Mouse (Mus musculus) megakaryocyte-erythroid progenitor cell, adult 5-6 weeks (primary cell): ENCODE results near the gene Cd4. TPM values are rescaled to one million over a fixed set of nuclear protein-coding genes. Genes with fewer than 3 reads are reported as not detected.
"Not testable (repeated sequence)": the region's sequence is repeated elsewhere in the genome, so short reads cannot be mapped to it uniquely, and the experiment has no call there.

ENCODE experiments used
- ATAC-seq: replicated peaks from 2 replicates; pipeline ENCODE4 v1.8.0; 2016; ENCODE audit warnings: mild to moderate bottlenecking, inconsistent platforms; ENCODE audit not compliant: severe bottlenecking, poor library complexity, low FRiP score, low TSS enrichment
- total RNA-seq, 2 experiments: library from RNA; stranded (forward) in 1 of 2; stranded (reverse) in 1 of 2; fragments of 200-1000, 215-1000 nt in 1 of 2; fragments of >200 nt in 1 of 2; fragmentation: Nextera tagmentation in 1 of 2; gene quantifications; 2 replicates each; pipeline ENCODE4 v1.2.3; 2014 to 2017

Gene Cd4
- total RNA-seq, 2 experiments from 2014 or later: not detected

DNA sequence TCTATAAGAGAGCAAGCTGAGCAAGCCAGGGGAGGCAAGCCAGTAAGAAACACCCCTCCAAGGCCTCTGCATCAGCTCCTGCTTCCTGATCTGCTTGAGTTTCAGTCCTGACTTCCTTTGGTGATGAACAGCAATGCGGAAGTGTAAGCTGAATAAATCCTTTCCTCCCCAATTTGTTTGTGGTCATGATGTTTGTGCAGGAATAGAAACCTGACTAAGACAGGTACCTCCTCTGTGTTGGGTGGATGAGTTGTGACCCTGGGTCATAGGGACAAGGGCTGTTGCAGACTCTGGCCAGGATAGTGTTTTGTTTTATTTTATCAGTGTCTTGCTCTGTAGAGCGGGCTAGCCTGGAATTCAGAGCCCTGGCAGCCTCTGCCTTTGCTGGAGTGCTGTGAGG, 6.1 kb upstream of the Cd4 start:
- not testable (repeated sequence) for ATAC-seq

DNA sequence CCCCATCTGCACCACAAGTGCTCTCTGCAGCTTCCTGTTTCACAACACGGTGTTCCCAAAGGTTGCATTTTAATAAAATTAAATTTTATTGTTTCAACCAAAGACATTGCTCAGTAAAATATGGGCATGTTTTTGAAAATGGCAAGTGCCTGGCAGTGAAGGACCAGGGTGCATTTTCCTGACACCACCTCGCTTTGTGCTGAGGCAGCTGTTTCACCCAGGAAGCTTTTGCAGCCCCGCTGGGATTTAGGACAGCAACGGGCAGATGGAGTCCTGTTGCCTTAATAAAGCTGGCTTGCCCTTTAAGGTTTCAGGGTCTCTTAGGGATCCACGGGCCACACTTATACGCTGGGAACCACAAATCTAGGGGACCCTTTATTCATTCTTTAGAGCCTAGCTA, 3.0 kb upstream of the Cd4 start:
- ATAC-seq: no peak

DNA sequence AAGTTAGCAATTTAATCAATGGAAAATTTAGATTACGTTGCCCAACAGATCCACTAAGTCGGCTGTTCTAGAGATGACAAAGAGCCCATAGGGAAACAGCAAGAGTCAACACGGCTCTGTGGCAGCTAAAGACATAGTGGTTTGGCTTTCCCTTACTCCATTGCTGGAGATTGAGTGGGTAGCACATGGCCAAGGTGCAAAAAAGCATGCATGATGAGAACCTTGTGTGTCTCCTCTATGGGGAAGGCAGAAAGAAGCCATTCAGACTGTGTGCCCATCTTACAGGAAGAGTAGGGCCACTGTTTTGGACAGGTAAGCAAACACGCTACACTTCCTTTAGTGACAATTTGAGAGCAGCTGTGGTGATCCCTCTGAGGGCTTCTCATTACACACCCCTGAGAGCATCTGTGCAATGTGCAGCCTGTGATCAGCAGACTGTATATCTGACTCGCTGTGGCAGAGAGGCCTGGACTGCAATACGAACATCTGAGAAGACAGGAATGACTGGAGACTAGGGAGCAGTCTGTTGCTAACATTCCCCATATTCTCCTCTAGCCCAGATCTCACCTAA, 619 bp upstream of the Cd4 start:
- ATAC-seq: no peak

DNA sequence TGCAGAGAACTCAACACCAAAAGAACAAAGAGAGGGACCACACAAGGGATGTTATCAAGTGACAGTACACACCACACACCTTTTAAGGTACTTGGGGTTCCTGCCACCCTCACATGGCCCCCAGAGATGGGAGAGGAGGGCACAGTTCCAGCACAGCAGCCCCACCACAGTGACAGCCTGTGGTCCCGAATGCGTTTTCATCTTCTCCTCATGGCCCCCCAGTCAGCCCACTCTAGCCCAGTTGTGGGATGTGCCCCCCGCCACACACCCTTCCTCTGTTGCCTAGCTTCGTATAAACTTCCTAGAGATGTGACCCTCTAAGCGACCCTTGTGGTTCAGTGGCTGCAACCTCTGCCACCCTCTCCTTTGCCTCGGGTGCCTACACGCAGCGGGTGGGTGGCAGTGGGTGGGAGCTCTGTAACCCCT, 2.1 kb downstream of the Cd4 start:
- ATAC-seq: no peak

DNA sequence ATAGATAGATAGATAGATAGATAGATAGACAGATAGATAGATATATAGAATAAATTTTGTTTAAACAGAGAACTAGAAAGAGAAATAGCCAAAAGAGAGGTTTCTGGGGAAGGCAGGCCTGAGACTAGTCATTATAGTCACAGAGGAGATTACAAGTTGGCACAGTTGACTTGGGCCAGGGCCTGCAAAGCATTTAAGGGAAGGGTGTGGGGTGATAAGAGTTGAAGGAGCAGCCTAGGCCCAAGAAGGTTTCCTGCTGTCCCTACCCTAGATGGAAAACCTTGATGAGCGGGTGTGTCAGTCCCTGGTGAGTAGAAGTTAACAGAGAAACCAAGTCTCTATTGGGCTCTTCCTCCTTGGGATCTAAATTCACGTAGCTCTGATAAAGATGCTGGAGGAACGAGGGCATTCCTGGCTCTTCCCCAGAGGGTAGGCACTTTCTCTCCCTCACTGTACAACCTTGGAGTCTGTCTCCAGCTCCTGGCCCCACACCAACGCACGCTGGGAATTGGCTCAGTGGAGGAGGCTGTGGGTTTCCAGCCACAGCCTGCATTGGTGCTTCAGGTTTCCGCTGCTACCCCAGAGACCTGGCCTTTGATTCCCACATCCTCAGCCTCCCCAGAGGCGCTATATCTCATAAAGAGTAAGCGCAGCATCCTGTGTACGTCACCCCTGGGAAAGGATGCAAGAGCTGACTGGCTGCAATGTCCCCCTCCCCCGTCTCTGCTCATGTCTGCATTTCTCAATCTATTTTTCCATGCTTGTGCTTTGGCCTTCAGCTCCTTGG, 3.1 kb downstream of the Cd4 start:
- ATAC-seq: peak; percentile 58; the same call in 1 of the 2 replicates

DNA sequence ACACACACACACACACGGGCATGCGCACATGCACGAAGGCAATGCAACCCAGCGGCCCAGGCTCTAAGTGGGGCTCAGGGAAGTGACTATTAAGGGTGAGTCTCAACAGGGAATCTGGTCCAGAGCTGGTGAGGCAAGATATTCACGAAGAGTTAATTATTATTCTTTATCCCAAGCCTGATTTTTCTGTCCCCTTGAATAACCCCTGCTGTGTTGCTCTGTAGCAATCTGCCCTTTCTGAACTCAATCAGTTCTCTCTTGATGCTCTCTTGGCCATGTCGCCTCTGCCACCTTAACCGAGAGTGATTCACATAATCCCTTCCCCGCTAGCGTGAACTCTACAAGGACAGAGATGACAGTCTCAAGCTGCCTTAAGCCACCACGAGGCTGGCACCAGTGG, 4.7 kb downstream of the Cd4 start:
- no peak for ATAC-seq

DNA sequence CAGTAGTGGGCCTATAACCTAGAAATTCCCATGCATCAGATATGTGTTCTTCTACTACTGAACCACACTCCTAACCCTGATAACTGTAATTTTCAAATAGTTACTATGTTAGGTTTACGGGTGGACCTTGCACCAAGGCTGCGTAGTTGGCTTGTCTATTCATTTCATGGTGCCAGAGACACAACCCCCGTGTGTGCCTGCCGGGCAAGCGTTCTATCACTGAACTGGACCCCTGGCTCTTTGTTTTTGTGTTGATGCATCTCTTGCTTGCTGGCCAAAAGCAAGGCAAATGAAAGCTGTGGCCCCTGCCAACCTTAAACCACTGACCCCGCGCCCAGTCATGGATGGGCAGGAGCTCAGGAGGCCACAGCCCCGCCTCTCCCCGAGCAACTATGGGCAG, 6.2 kb downstream of the Cd4 start:
- ATAC-seq: no peak

DNA sequence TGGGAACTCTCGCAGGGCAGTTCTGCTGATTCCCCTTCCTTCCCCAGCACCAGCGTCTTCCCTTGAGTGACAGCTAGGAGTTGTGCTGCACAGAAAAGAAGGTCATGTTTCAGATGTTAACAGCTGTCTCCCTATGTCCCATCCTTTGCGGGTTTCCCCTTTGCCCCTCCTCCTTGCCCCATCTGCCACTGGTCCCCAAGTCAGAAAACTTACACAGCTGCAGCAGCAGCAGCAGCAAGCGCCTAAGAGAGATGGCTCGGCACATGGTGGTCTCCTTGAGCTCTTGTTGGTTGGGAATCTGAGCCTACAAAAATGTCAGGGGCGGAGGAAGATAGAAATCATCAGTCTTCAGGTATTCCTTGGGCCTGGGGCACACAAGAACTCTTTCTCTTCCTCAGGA, 8.6 kb downstream of the Cd4 start:
- no peak for ATAC-seq

DNA sequence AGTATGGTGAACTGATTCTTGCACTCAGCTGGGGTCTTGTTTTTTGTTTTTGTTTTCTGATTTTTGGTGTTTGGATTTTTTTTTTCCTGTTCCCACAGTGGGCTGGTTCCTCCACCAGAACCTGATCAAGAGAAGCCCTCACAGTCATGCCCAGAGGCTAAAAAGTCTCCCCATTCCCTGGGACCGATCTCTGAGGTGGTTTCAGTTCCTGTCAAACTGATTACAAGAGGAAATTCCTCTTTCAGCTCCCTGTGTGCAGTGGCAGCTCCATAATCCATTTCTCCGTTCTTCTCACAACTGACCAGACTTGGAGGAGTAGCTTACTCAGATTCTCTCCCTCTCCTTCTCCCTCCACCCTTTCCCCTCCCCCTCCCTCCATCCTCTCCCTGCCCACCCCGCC, 13.7 kb downstream of the Cd4 start:
- no peak for ATAC-seq

DNA sequence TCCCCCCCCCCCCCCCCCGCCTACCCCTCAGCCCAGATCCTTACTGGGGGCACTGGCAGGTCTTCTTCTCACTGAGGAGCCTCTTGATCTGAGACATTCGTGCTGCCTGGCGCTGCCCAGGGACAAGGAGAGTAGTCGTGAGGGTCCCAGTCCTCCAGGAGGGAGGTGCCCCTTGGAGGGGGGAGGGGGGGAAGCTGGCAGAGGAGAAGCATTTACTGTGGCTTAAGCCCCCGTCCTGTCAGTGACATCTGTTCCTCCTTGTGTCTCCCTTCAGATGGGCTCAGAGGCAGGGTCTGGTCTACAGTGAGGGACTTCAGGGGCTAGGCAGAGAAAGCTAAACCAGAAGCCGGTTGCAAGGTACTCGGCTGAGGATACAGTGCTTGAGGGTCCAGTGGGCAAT, 21.5 kb downstream of the Cd4 start:
- ATAC-seq: no peak

DNA sequence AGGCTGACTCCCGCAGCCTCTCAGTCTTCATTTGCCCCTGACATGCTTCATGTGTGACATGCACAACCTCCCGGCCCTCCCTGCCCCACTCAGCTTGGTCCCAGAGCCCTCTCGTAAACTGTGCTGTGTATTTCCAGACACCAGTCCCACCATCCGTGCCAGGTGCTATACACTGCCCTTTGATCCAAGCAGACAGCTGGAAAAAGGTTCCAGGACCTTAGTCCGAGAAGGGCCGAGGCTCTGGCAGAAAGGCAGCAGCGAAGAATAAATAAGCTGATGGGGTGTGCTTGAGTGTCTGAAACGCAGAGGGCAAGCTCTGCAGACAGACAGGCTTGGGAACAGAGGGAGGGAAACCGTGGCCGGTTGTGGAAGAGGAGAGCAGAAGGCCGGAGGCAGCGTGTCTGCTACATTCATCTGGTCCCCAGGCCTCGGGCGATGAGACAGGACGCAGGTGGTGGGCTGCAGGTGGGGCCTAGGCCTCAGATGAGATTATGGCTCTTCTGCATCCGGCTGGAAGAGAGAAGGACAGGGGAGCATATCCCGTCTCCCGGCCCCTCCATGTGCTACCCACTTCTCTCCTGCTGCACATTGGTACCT, 22.2 kb downstream of the Cd4 start:
- no peak for ATAC-seq

DNA sequence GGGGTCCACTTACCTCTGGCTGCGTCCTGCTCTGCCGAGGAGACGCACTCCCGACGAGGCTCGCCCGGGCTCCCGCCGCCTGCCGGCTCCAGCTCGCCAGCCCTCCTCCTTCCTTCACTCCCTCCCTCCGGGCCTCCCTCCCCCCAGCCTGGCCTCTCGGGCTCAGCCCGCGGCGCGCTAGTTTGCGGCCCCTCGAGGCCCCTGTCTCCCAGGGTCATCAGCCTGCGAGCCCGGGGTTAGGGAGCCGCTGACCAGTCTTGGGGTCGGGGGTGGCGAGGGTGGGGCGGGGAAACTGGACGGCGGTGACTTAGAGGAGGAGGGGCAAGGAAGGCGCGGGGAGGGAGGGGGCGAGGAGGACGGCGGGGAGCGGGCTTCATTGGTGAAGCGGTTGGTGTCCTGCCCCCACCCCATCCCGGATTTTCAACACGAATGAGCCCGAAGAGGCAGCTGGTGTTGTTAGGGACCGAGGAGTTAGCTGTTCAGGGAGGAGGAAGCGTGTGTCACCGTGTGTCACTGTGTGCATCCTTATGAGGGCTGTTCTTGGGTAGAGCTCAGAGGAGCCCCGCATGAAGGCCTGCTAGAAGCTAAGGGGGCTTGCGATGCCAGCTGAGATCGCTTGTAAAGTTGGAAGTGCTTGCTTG, 24.2 kb downstream of the Cd4 start, which contains the start of gene Gpr162:
TSS of gene Gpr162 (minus strand) at position 326 of the 641 bp plus-strand sequence.
- peak; percentile 43; the same call in 1 of the 2 replicates for ATAC-seq

DNA sequence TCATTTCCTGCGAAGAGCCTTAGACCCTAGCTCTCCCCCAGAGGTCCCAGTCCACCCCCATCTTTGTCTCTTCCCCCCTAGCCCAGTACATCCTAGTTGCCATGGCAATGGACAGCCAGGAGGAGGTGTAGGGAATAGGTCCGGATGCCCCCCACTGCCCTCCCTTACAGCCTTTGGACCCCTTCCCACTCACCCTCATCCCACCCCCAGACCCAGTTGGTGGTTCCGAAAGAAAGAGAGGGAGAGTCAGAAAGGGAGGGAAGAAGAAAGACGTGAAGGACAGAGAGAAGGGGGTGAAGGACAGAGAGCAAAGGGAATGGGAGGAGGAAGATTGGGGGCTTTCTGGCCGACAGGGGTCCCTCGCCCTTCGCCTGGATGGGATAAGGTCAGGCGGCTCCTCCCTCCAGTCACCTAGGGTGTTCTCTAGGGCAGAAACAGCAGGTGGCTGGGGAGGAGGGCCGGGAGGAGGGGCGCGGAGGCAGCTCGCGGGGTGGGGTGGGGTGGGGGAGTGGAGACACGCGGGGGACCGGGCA, 24.8 kb downstream of the Cd4 start:
- no peak for ATAC-seq

DNA sequence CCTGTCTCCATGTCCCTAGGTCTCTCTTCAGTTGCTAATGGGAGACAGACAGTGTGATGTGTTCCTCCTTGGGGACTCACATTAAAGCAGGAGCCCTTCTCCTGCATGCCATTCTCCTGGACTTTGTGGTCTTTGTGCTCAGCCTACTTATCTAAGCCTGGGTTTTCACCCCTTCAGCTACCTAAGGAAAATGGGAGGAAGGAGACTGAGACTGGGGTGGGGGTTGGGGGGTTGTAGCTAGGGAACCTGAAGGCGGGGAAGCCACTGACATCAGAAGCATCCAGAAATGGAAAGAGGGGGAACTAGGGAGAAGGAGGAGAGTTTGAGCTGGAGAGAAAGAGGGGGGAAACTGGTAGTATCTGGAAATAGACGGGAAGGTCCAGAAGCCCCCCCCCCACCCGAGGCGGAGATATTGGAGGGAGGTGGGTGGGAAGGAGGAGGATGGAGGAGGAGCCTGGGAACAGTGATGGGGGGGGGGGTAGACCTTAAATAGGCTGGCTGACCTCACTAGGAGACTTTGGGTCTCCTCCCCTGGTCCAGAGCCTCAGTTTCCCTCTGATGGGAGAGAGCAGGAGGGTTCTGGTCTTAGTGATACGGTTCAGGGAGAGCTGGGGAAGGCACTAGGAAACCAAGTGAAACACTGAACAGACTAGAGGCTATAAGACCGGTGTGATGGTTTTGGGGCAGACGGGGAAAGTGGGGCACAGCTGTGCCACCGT, 25.5 kb downstream of the Cd4 start:
- ATAC-seq: no peak

DNA sequence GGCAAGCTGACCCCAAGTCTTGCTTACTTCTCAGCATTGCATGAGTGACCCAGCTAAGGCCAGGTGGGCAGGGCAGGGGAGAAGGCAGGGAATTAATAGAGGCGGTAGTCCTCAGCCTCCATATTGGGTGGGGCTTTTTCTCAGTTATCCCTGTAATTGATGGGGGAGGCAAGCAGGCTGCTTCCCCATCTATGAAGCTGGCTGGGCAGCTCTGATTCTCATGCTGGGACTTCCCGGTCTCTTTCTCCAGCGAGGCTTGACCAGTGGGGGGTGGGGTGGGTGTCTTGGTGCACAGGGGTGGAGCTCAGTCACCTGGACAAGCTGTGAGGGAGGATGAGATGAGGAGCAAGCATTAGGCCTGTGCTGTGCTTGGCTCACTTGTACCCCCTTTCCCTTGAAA, 26.2 kb downstream of the Cd4 start:
- ATAC-seq: no peak

DNA sequence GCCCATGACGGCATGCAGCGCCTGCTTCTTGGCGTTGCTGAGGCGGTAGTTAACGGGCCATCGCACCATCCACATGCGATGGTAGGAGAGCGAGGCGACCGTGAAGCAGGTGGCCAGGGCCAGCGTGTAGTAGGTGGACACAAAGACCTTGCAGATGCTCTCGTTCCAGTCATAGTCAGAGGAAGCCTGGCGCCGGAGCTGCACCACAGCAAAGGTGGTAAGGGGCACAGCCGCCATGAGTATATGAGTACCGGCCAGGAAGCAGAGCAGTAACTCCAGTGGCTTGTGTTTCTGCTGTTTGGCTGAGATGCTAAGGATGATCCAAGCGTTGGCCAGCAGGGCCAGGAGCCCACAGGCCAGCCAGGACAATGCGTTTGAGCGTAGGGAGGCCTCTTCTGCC, 26.8 kb downstream of the Cd4 start:
- no peak for ATAC-seq

DNA sequence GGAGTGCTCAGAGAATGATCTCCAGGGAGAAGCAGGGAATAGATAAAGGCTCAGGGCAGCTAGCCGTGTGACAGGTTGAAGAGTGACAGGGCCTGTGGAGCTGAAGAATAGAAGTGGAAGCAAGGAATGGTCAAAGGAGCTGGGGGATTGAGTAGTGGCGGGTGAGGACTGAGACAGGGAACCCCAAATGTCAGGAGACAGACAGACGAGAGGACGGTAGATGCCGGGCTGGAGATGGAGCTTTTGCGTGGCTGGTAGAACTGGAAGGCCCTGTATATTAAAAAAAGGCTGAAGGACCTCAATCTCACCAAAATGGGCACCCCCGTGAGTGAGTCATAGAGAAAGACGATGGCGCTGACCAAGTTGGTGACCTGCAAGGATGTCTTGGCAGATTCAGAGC, 27.5 kb downstream of the Cd4 start:
- ATAC-seq: no peak

DNA sequence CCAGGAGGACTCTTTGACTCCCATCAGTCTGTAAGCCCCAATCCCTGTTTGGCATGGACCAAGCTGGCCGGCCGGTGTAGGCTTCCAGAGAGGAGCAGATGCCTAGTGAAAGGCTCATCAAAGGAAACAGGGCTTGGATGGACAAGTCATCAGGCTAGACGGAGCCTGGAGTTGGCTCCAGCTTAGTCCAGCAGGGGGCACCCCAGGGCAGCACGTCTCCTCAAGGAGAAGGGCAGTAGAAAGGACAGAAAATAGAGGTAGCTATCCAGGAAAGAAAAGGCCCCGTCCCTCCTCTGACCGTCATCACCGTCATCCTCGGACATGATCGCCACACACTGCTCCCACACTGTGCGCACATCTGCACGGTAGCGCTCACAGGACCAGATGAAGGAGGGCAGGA, 28.3 kb downstream of the Cd4 start:
- ATAC-seq: peak; percentile 71

DNA sequence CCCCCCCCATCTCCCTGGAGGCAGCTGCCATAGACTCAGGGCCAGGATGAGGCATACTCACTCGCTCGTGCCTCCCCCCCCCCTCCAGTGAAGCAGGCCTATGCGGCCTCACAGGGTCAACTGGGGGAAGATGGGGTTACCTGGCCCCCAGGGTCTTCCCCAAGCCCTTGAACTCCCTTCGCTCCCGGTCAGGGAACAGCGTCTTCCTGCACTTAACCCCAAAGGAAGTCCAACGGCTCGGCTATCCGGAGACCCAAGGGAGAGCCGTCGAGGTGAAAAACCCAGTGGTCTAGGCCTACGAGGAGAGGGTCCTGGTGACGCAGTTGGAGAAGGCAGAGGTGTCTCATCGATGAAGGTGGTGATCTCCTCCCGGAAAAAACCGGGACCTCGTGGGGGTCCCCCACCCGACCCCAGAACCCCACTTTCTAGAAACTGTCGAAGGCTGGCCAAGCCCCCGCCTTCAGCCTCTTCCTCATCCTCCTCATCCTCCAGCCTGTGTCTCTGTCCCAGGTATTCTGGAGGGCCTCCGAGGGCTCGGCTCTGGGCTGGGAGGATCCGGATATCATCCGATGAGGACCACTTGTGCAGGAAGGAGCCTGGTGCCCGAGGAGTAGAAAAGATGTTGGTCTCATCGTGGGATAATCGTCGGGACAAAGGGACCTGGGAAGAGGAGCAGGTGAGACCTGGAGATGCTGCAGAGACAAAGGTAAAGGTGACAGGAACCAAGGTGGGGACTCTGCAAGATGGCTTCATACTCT, 29.3 kb downstream of the Cd4 start:
- ATAC-seq: no peak
